Mouse (Mus musculus) embryonic facial prominence, embryonic 14.5 days (tissue): ENCODE results near the gene Cactin. TPM values are rescaled to one million over a fixed set of nuclear protein-coding genes. Genes with fewer than 3 reads are reported as not detected.

ENCODE experiments used
- ATAC-seq: fragments of 200-750 bp; cut with Nextera tagmentation; 2 replicates; pipeline ENCODE4 v1.8.0; 2017; ENCODE audit warnings: low read depth, moderate number of reproducible peaks, moderate TSS enrichment
- DNase-seq: peaks from one replicate; pipeline ENCODE4 v3.0.0-alpha.2; 2015; ENCODE audit warnings: low spot score
- H3K27ac ChIP-seq: fragments of 300-500 bp; sonication (generic); replicated peaks from 2 replicates; pipeline ENCODE4 v1.5.1; 2014; ENCODE audit warnings: low read depth, mild to moderate bottlenecking, low read length, moderate library complexity
- H3K27me3 ChIP-seq: fragments of 300-500 bp; sonication (generic); replicated peaks from 2 replicates; pipeline ENCODE4 v1.6.1; 2014; ENCODE audit warnings: low read length; ENCODE audit not compliant: control insufficient read depth, insufficient read depth
- H3K36me3 ChIP-seq: fragments of 300-500 bp; sonication (generic); 2 replicates; pipeline ENCODE4 v1.6.1; 2014; ENCODE audit warnings: low read length, mixed read lengths; ENCODE audit not compliant: control insufficient read depth, insufficient read depth
- H3K4me1 ChIP-seq: fragments of 300-500 bp; sonication (generic); 2 replicates; pipeline ENCODE4 v1.6.1; 2014; ENCODE audit warnings: antibody characterized with exemption, low read length; ENCODE audit not compliant: control insufficient read depth, insufficient read depth
- H3K4me2 ChIP-seq: fragments of 300-500 bp; sonication (generic); 2 replicates; pipeline ENCODE4 v1.6.1; 2014; ENCODE audit warnings: low read depth, mild to moderate bottlenecking, low read length, moderate library complexity, mixed read lengths
- H3K4me3 ChIP-seq: fragments of 300-500 bp; sonication (generic); 2 replicates; pipeline ENCODE4 v1.5.1; 2014; ENCODE audit warnings: low read depth, mild to moderate bottlenecking, low read length
- H3K9ac ChIP-seq: fragments of 300-500 bp; sonication (generic); 2 replicates; pipeline ENCODE4 v1.6.1; 2014; ENCODE audit warnings: low read depth, mild to moderate bottlenecking, low read length, moderate library complexity, mixed read lengths
- H3K9me3 ChIP-seq: fragments of 300-500 bp; sonication (generic); 2 replicates; pipeline ENCODE4 v1.6.1; 2016; ENCODE audit warnings: low read length; ENCODE audit not compliant: control insufficient read depth
- WGBS: fragments of 180-500 bp; shearing (Covaris S2); extraction: QIAGEN DNeasy Blood & Tissue Kit; methylation state at CpG from one replicate; pipeline ENCODE4 v1.1.7; 2014; 5-methylcytosine and 5-hydroxymethylcytosine counted together
- polyA plus RNA-seq: library from polyadenylated mRNA; unstranded; fragments of >200 nt; fragmentation: Nextera tagmentation; extraction: Ambion mirVana; gene quantifications from 2 replicates; pipeline ENCODE4 v1.2.1, GENCODE M21; 2014

Cactin gene
- polyA plus RNA-seq, 1 experiment from 2014 or later = 27.0 TPM

DNA sequence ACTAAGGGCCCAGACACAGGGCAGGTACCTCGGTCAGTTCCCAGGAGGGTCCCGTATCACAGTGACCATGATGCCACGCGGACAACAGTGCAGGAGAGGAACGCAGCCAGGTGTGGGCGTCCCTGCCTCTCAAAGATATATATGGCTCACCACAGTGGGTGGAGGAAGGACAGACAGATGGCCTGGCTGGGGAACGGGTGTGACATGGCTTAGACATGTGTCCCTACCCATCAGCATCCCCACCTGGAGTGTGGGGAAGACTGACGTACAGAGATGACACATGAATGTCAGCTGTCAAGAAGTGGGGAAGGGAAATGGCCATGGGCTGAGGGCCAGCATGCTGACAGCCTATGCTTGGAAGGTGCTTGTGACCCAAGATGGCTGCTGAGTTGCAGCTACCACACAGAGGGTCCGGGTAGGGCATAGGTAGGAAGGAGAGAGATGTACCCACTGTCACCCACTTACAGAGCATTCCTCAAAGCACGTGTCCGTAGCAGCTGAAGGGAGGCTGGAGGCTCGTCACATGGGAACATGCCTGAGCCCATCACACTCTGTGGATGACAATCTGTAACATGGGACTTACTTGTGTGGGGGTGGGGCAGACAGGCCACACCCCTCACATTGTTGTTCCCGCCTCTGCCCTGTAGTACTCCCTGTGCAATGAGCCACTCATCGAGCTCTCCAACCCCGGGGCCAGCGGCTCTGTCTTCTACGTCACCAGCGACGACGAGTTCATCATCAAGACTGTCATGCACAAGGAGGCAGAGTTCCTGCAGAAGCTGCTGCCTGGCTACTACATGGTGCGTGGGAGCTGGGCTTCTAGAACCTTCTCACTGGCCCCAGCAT, 13.8 kb upstream of the Cactin start:
- Histone ChIP-seq H3K4me1 (peaks cover 6% of the 10 kb centered on the region; the same call in 1 of the 2 replicates), H3K36me3 (peaks cover 64% of the 10 kb centered on the region), H3K27me3 (no peaks in the 10 kb centered on the region), H3K9ac (no peak overlapping the region), H3K9me3 (no peaks in the 10 kb centered on the region), H3K4me3 (no peak overlapping the region), H3K4me2 (no peak overlapping the region), H3K27ac (no peak overlapping the region)
- no peak for DNase-seq
- ATAC-seq = no peak
- 90% methylated on average over 21 of the region's 21 CpGs for WGBS

DNA sequence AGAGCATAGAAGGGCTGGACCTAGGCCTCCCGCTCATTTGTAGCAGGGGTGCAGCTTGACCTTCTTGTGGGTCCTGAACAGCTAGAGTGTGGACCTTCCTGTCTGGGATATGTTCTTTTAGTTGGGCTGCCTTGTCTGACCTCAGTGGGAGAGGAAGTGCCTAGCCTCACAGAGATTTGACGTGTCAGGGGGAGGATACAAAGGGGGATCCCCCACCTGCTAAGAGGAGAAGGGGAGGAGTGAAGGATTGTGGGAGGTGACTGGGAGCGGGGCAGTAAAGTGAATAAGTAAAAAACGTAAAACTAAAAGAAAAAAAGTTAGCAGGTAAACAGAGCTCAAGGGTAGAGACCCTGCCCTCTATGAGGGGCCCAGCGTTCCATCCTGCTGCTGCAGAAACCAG, 11.3 kb upstream of the Cactin start:
- H3K9ac ChIP-seq = no peak overlapping the region
- no peak overlapping the region for H3K4me2 ChIP-seq
- no peaks in the 10 kb centered on the region for H3K27me3 ChIP-seq
- 95% methylated on average over 5 of the region's 5 CpGs for whole genome bisulfite sequencing
- peaks cover 89% of the 10 kb centered on the region for H3K36me3 ChIP-seq
- no peak overlapping the region for H3K4me3 ChIP-seq
- no peak overlapping the region for H3K27ac ChIP-seq
- no peaks in the 10 kb centered on the region for H3K9me3 ChIP-seq
- ATAC-seq = no peak
- H3K4me1 ChIP-seq = no peaks in the 10 kb centered on the region
- DNase-seq = no peak

GRCm38 (mm10) chr10:81313581-81313980, 7.3 kb upstream of the Cactin start:
- Histone ChIP-seq H3K9me3 (no peaks in the 10 kb centered on the region), H3K9ac (no peak overlapping the region), H3K4me1 (0 out of 2 replicates have a peak, but pooled peaks cover 5% of the 10 kb centered on the region), H3K36me3 (peaks cover 90% of the 10 kb centered on the region), H3K4me2 (no peak overlapping the region), H3K27ac (no peak overlapping the region), H3K27me3 (no peaks in the 10 kb centered on the region), H3K4me3 (no peak overlapping the region)
- ATAC-seq (no peak), DNase-seq (no peak)
- WGBS = 93% methylated on average over 13 of the region's 13 CpGs

GRCm38 (mm10) chr10:81314201-81314600, 6.7 kb upstream of the Cactin start:
- no peak overlapping the region for H3K4me2 ChIP-seq
- 0 out of 2 replicates have a peak, but pooled peaks cover 5% of the 10 kb centered on the region for H3K4me1 ChIP-seq
- H3K9me3 ChIP-seq = no peaks in the 10 kb centered on the region
- H3K27me3 ChIP-seq = no peaks in the 10 kb centered on the region
- H3K9ac ChIP-seq = no peak overlapping the region
- no peak for ATAC-seq
- WGBS = 78% methylated on average over 7 of the region's 7 CpGs
- H3K27ac ChIP-seq = no peak overlapping the region
- DNase-seq = no peak
- H3K4me3 ChIP-seq = no peak overlapping the region
- peaks cover 87% of the 10 kb centered on the region for H3K36me3 ChIP-seq

GRCm38 (mm10) chr10:81315587-81315986, 5.3 kb upstream of the Cactin start:
- Histone ChIP-seq H3K27ac (no peak overlapping the region), H3K36me3 (peaks cover 73% of the 10 kb centered on the region), H3K4me2 (no peak overlapping the region), H3K9ac (no peak overlapping the region), H3K9me3 (no peaks in the 10 kb centered on the region), H3K27me3 (no peaks in the 10 kb centered on the region), H3K4me3 (no peak overlapping the region), H3K4me1 (peaks cover 12% of the 10 kb centered on the region; the same call in 1 of the 2 replicates)
- DNase-seq = no peak
- ATAC-seq = no peak
- WGBS = 91% methylated on average over 16 of the region's 16 CpGs

GRCm38 (mm10) chr10:81316338-81317060, 4.4 kb upstream of the Cactin start:
- H3K4me2 ChIP-seq = peak overlapping the region; percentile 56
- H3K36me3 ChIP-seq = peaks cover 64% of the 10 kb centered on the region
- ATAC-seq (no peak), DNase-seq (no peak)
- H3K4me3 ChIP-seq = peak overlapping the region; percentile 25
- 43% methylated on average over 13 of the region's 16 CpGs for WGBS
- no peaks in the 10 kb centered on the region for H3K9me3 ChIP-seq
- peak overlapping the region; percentile 39 for H3K27ac ChIP-seq
- H3K9ac ChIP-seq = peak overlapping the region; percentile 47
- peaks cover 12% of the 10 kb centered on the region; the same call in 1 of the 2 replicates for H3K4me1 ChIP-seq
- no peaks in the 10 kb centered on the region for H3K27me3 ChIP-seq

GRCm38 (mm10) chr10:81317273-81317672, 3.6 kb upstream of the Cactin start:
- Histone ChIP-seq H3K4me2 (peak overlapping the region; percentile 56), H3K27me3 (no peaks in the 10 kb centered on the region), H3K4me3 (peak overlapping the region; percentile 25), H3K9me3 (no peaks in the 10 kb centered on the region), H3K4me1 (peaks cover 12% of the 10 kb centered on the region; the same call in 1 of the 2 replicates), H3K36me3 (peaks cover 58% of the 10 kb centered on the region), H3K27ac (no peak overlapping the region), H3K9ac (peak overlapping the region; percentile 47)
- DNase-seq (peak; percentile 81), ATAC-seq (no peak)
- WGBS = 22% methylated on average over 17 of the region's 20 CpGs

- Histone ChIP-seq H3K4me3 (no peak overlapping the region; the same call in 1 of the 2 replicates), H3K27me3 (no peaks in the 10 kb centered on the region), H3K27ac (peak overlapping the region; percentile 93; the same call in 1 of the 2 replicates), H3K9ac (0 out of 2 replicates have a peak overlapping the region, but pooled peaks have one; percentile 34), H3K4me2 (peak overlapping the region; percentile 72), H3K9me3 (no peaks in the 10 kb centered on the region), H3K4me1 (peaks cover 12% of the 10 kb centered on the region; the same call in 1 of the 2 replicates), H3K36me3 (peaks cover 58% of the 10 kb centered on the region)
- 85% methylated on average over 13 of the region's 13 CpGs for WGBS
- ATAC-seq (no peak), DNase-seq (no peak)
These were observed 2.1 kb upstream of the Cactin start for GRCm38 (mm10) chr10:81318589-81319329.
